Mouse (Mus musculus) hindbrain, embryonic 15.5 days (tissue): ENCODE data around the gene Tex48. TPM values are rescaled to one million over a fixed set of nuclear protein-coding genes. Genes with fewer than 3 reads are reported as not detected.

Source experiments
- ATAC-seq: fragments of 200-750 bp; cut with Nextera tagmentation; 2 replicates; pipeline ENCODE4 v1.8.0; 2017; ENCODE audit warnings: low read depth, moderate number of reproducible peaks, moderate TSS enrichment; ENCODE audit not compliant: low FRiP score
- H3K27ac ChIP-seq: fragments of 300-500 bp; sonication (generic); replicated peaks from 2 replicates; pipeline ENCODE4 v1.5.1; 2015; ENCODE audit warnings: mild to moderate bottlenecking, inconsistent platforms
- H3K27me3 ChIP-seq: fragments of 300-500 bp; sonication (generic); 2 replicates; pipeline ENCODE4 v1.6.1; 2015; ENCODE audit warnings: control low read depth, inconsistent platforms
- H3K36me3 ChIP-seq: fragments of 300-500 bp; sonication (generic); 2 replicates; pipeline ENCODE4 v1.6.1; 2015; ENCODE audit warnings: control low read depth, inconsistent platforms
- H3K4me1 ChIP-seq: fragments of 300-500 bp; sonication (generic); replicated peaks from 2 replicates; pipeline ENCODE4 v1.6.1; 2015; ENCODE audit warnings: control low read depth, inconsistent platforms
- H3K4me2 ChIP-seq: fragments of 300-500 bp; sonication (generic); 2 replicates; pipeline ENCODE4 v1.6.1; 2015; ENCODE audit warnings: moderate library complexity, mild to moderate bottlenecking, inconsistent platforms
- H3K4me3 ChIP-seq: fragments of 300-500 bp; sonication (generic); 2 replicates; pipeline ENCODE4 v1.5.1; 2015; ENCODE audit warnings: mild to moderate bottlenecking, inconsistent platforms
- H3K9ac ChIP-seq: fragments of 300-500 bp; sonication (generic); 2 replicates; pipeline ENCODE4 v1.6.1; 2015; ENCODE audit warnings: inconsistent platforms
- H3K9me3 ChIP-seq: fragments of 300-500 bp; sonication (generic); 2 replicates; pipeline ENCODE4 v1.6.1; 2016; ENCODE audit warnings: control low read depth, inconsistent platforms
- WGBS: fragments of 180-500 bp; shearing (Covaris S2); methylation state at CpG from one replicate; pipeline ENCODE4 v1.1.7; 2015; 5-methylcytosine and 5-hydroxymethylcytosine counted together
- polyA plus RNA-seq: library from polyadenylated mRNA; unstranded; fragments of >200 nt; fragmentation: Nextera tagmentation; extraction: Ambion mirVana; gene quantifications from 2 replicates; pipeline ENCODE4 v1.2.1, GENCODE M21; 2015

Gene Tex48
- polyA plus RNA-seq, 1 experiment from 2014 or later: not detected

DNA sequence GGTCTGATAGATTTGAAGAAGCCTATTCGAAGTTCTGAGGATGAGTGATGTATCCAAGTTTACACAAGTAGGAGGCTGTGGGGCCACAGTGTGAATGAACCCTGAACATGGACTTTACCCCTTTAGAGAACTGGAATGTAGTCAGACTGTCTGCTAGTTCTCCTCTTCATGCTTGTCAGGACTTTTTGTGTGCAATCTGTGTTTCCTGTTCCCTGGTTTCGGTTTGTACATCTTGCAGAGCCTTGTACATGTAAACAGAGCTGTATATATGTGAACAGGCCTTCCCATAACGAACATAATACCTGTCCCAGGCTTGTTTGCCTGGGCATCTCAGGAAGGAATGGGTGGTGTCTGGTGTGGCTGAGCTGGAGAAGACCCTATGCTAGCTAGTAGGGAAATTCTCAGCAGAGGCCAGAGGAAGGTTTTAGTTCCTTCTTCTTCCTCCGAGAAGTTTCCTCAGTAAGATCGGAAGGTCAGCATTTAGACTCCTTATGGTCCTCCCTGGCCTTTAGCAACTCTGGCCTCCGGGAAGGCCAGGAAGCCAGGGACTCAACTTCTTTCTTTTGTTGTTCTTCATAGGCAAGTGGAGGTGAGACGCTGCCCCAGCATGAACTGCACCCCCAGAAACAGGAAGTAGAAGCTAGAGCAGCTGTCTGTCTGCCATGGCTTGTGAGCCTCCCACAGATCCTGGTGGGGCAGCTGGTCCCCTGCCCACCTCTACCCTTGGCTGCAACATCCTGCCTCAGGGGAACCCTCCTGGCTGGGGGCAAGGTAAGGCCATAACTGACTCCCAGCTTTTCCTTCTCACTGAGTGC lies 60.2 kb downstream of the Tex48 start:
- WGBS: 79% methylated on average over 7 of the region's 7 CpGs
- Histone ChIP-seq H3K27me3 (no peaks in the 10 kb centered on the region), H3K4me3 (no peak overlapping the region), H3K4me2 (no peak overlapping the region), H3K9ac (no peak overlapping the region), H3K36me3 (no peaks in the 10 kb centered on the region), H3K4me1 (peaks cover 26% of the 10 kb centered on the region), H3K9me3 (no peaks in the 10 kb centered on the region), H3K27ac (no peak overlapping the region)
- no peak for ATAC-seq

DNA sequence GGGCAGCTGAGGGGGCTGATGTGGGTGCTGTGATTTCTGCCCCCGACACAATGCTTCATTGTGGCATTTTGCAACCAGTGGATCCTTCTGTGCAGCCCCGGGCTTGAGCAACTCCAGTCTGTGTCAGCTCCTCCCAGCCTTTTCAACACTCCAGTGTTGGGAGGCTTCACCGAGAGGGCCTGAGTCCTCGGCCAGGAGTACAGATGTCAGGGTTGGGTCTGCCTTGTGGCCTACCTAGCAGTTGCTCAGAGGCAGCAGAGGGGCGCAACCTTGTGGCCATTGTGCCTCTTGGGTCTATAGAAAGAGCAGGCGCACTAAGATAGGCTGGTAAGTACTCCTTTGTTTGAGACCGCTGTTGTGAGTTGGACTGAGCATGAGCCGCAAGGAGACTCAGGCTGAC lies 62.1 kb downstream of the Tex48 start:
- no peak overlapping the region for H3K27ac ChIP-seq
- no peaks in the 10 kb centered on the region for H3K9me3 ChIP-seq
- no peak overlapping the region for H3K4me3 ChIP-seq
- 0 out of 2 replicates have a peak, but pooled peaks cover 1% of the 10 kb centered on the region for H3K36me3 ChIP-seq
- no peak overlapping the region for H3K4me2 ChIP-seq
- H3K27me3 ChIP-seq: no peaks in the 10 kb centered on the region
- peaks cover 26% of the 10 kb centered on the region for H3K4me1 ChIP-seq
- H3K9ac ChIP-seq: no peak overlapping the region
- no peak for ATAC-seq
- WGBS: 58% methylated on average over 8 of the region's 8 CpGs

GRCm38 (mm10) chr4:63559127-63559697 lies 63.0 kb downstream of the Tex48 start:
- Histone ChIP-seq H3K4me2 (peak overlapping the region; percentile 99), H3K9ac (peak overlapping the region; percentile 69; the same call in 1 of the 2 replicates), H3K4me1 (peaks cover 26% of the 10 kb centered on the region), H3K4me3 (peak overlapping the region; percentile 82), H3K27me3 (no peaks in the 10 kb centered on the region), H3K9me3 (no peaks in the 10 kb centered on the region), H3K27ac (no peak overlapping the region), H3K36me3 (0 out of 2 replicates have a peak, but pooled peaks cover 5% of the 10 kb centered on the region)
- peak; percentile 21; the same call in 1 of the 2 replicates for ATAC-seq
- 22% methylated on average over 9 of the region's 9 CpGs for WGBS

DNA sequence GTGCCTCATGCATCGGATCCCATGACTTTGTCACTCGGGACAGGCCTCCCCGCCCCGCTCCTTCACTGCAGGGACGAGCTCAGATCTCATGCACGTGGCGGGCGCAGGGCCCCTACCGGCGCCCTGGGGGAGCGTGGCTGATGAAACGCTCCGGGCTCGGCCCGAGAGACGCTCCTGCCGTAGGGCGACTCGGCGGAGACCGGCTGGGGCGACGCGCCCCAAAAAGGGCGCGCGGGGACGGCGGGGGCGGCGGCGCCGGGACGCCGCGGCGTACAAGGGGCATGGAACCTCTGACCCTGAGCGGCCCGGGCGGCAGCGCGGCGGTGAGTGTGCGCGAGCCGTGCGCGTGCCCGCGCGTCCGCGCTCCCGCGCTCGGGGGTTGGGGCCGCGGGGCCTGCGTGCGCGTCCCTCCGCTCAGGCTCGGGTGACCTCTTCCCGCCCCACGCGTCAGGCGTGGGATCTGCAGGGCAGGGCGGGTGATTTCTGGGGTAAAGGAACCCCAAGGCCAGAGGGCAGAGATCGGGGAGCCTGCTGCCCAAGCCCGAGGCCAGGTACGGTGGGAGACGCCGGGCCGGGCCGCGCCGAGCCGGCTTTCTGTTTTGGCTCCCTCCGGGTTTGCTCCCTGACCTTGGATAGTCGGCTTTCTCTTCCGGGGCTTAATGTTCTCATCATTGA lies 63.7 kb downstream of the Tex48 start, which contains the start of gene Tmem268:
Tmem268 (plus strand) TSS at position 375 of the 675 bp plus-strand sequence.
- Histone ChIP-seq H3K4me2 (peak within 1 kb of the TSS; percentile 99), H3K4me1 (peaks cover 26% of the 10 kb centered on the region), H3K9me3 (no peaks in the 10 kb centered on the region), H3K27ac (peak within 1 kb of the TSS; percentile 58; the same call in 1 of the 2 replicates), H3K4me3 (peak within 1 kb of the TSS; percentile 82), H3K9ac (peak within 1 kb of the TSS; percentile 69), H3K27me3 (no peaks in the 10 kb centered on the region), H3K36me3 (0 out of 2 replicates have a peak, but pooled peaks cover 6% of the 10 kb centered on the region)
- 0% methylated on average over 72 of the region's 81 CpGs for WGBS
- peak; percentile 69 for ATAC-seq

- Histone ChIP-seq H3K4me1 (peaks cover 26% of the 10 kb centered on the region), H3K27ac (no peak overlapping the region), H3K4me3 (no peak overlapping the region), H3K9ac (no peak overlapping the region), H3K36me3 (peaks cover 14% of the 10 kb centered on the region), H3K4me2 (peak overlapping the region; percentile 99; the same call in 1 of the 2 replicates), H3K27me3 (no peaks in the 10 kb centered on the region), H3K9me3 (no peaks in the 10 kb centered on the region)
- ATAC-seq: no peak
- WGBS: 26% methylated on average over 16 of the region's 16 CpGs
Measured at GRCm38 (mm10) chr4:63557124-63558059, 64.8 kb downstream of the Tex48 start.

Other genes starting within 250 kb of the Tex48 start
- gene Akna, start 219.1 kb downstream of the Tex48 start, polyA plus RNA-seq: 6.6 and 7.2 TPM in 2 replicates
- 6.9 and 7.1 TPM in 2 replicates for gene Whrn, start 126.4 kb downstream of the Tex48 start, polyA plus RNA-seq
- gene Atp6v1g1, start 77.7 kb downstream of the Tex48 start, polyA plus RNA-seq: 392 and 404 TPM in 2 replicates
- gene Tmem268, start 63.6 kb downstream of the Tex48 start, polyA plus RNA-seq: 3.3 and 4.1 TPM in 2 replicates
- not detected in 2 replicates for gene Gm11213, start 17.2 kb downstream of the Tex48 start, polyA plus RNA-seq
- not detected in 2 replicates for gene Gm11214, start 41.0 kb upstream of the Tex48 start, polyA plus RNA-seq
- gene Tnfsf15, start 122.7 kb upstream of the Tex48 start, polyA plus RNA-seq: 0.05 TPM in 1 of 2 replicates, not detected in the other
- gene Tnfsf8, start 238.9 kb upstream of the Tex48 start, polyA plus RNA-seq: not detected in 2 replicates